Mouse (Mus musculus) gastrocnemius, postnatal 36 days (tissue): ENCODE results near the gene Bcat2. TPM values are rescaled to one million over a fixed set of nuclear protein-coding genes. Genes with fewer than 3 reads are reported as not detected.

Experiments used
- DNase-seq, 2 experiments: peaks; one replicate each; pipeline ENCODE4 v3.0.0; 2022
- intact Hi-C: fragments of 180-260 bp; cut with DNase I; formaldehyde crosslinking; loops from one replicate; pipeline ENCODE4 v1.15.1; 2025
- total RNA-seq, 2 experiments: library from RNA; stranded (reverse); gene quantifications; 2 replicates each; pipeline ENCODE4 v1.2.3; 2021

The Bcat2 gene
- total RNA-seq, 2 experiments from 2014 or later, result 55.7 to 86.8 TPM

- no peak for DNase-seq
- intact Hi-C loops, result no loop called here
These were observed 20.1 kb upstream of the Bcat2 start for GRCm38 (mm10) chr7:45549641-45550436.

- DNase-seq, result no peak
- intact Hi-C loops, result no loop called here
These were observed 19.0 kb upstream of the Bcat2 start for GRCm38 (mm10) chr7:45550821-45551511.

GRCm38 (mm10) chr7:45551512-45551883 is 18.5 kb upstream of the Bcat2 start:
- intact Hi-C loops, result no loop called here
- no peak for DNase-seq

- intact Hi-C loops, result no loop called here
These were observed 16.4 kb upstream of the Bcat2 start for GRCm38 (mm10) chr7:45553519-45553918.

GRCm38 (mm10) chr7:45553990-45554389 is 16.0 kb upstream of the Bcat2 start:
- DNase-seq, result no peak
- intact Hi-C loops, result no loop called here

More at GRCm38 (mm10) chr7:45553519-45553918, 16.4 kb upstream of the Bcat2 start:
- DNase-seq, result no peak

GRCm38 (mm10) chr7:45554744-45555143 is 15.2 kb upstream of the Bcat2 start, which contains the start of gene Hsd17b14:
Hsd17b14 (plus strand) TSS chr7:45554893.
- intact Hi-C loops, result no loop called here
- DNase-seq, result no peak

GRCm38 (mm10) chr7:45555787-45556186 is 14.2 kb upstream of the Bcat2 start:
- intact Hi-C loops, result loop anchor here (2.0 kb wide), 1 partner anchor 33 kb away; no protein-coding TSS in a partner anchor
- DNase-seq, result peak; percentile 70 to 76

- intact Hi-C loops, result no loop called here
- no peak for DNase-seq
These were observed 11.0 kb upstream of the Bcat2 start for GRCm38 (mm10) chr7:45558907-45559306.

GRCm38 (mm10) chr7:45560241-45560640 is 9.7 kb upstream of the Bcat2 start:
- DNase-seq, result no peak
- intact Hi-C loops, result loop anchor here (2.0 to 5.0 kb wide), 2 partner anchors 89 to 108 kb away; no protein-coding TSS in a partner anchor

- peak; percentile 70 to 79 for DNase-seq
- intact Hi-C loops, result loop anchor here (2.0 to 5.0 kb wide), 2 partner anchors 90 to 109 kb away; no protein-coding TSS in a partner anchor
These were observed 8.9 kb upstream of the Bcat2 start for GRCm38 (mm10) chr7:45560843-45561623.

- no peak for DNase-seq
- intact Hi-C loops, result loop anchor here (2.0 to 5.0 kb wide), 2 partner anchors 91 to 110 kb away; no protein-coding TSS in a partner anchor
These were observed 8.1 kb upstream of the Bcat2 start for GRCm38 (mm10) chr7:45561624-45562520.

- DNase-seq, result no peak
- intact Hi-C loops, result loop anchor here (5.0 kb wide), 1 partner anchor 113 kb away; no protein-coding TSS in a partner anchor
These were observed 5.1 kb upstream of the Bcat2 start for GRCm38 (mm10) chr7:45564811-45565210.

- no peak for DNase-seq
- intact Hi-C loops, result no loop called here
These were observed 4.5 kb upstream of the Bcat2 start for GRCm38 (mm10) chr7:45565446-45565845.

GRCm38 (mm10) chr7:45567112-45567779 is 2.7 kb upstream of the Bcat2 start:
- no peak for DNase-seq
- intact Hi-C loops, result no loop called here

- intact Hi-C loops, result no loop called here
These were observed 2.0 kb upstream of the Bcat2 start for GRCm38 (mm10) chr7:45567780-45568516.

GRCm38 (mm10) chr7:45568601-45569473 is 1.1 kb upstream of the Bcat2 start:
- no peak for DNase-seq
- intact Hi-C loops, result no loop called here

More at GRCm38 (mm10) chr7:45567780-45568516, 2.0 kb upstream of the Bcat2 start:
- peak; percentile 76 to 87 for DNase-seq

- DNase-seq, result no peak
- intact Hi-C loops, result no loop called here
These were observed 2.0 kb downstream of the Bcat2 start for GRCm38 (mm10) chr7:45571966-45572365.
